Mouse (Mus musculus): ENCODE measurements at regions not wholly inside any gene's neighbourhood (a gene's known extent, or its start where the extent isn't known, plus 50 kb on each side); places are given as distances from the start of the nearest gene placed in this dataset.

GRCm38 (mm10) chr9:6027272-6027671 lies 141.1 kb upstream of the Pdgfd start:
- H3K4me2 ChIP-seq (ENCODE audit: low read depth), result no peak overlapping the region
- no peak overlapping the region for H3K4me3 ChIP-seq (ENCODE audit: low read depth, low read length)
- no peak overlapping the region for H3K27ac ChIP-seq (ENCODE audit: low read depth, low read length)
- no peak for DNase-seq
- no peaks in the 10 kb centered on the region for H3K36me3 ChIP-seq (ENCODE audit: insufficient read depth)
- H3K9me3 ChIP-seq (ENCODE audit: low read length), result no peaks in the 10 kb centered on the region
- no peak for TF ChIP-seq CTCF (IDR thresholded peaks at IDR 0.05; ENCODE audit: low read depth)
- no peak for ATAC-seq
- no peaks in the 10 kb centered on the region for H3K4me1 ChIP-seq (ENCODE audit: insufficient read depth)
- no peak overlapping the region for H3K9ac ChIP-seq
- H3K27me3 ChIP-seq (ENCODE audit: insufficient read depth, low read length), result no peaks in the 10 kb centered on the region

- no peaks in the 10 kb centered on the region for H3K4me1 ChIP-seq (ENCODE audit: insufficient read depth)
- no peaks in the 10 kb centered on the region for H3K36me3 ChIP-seq (ENCODE audit: insufficient read depth)
- no peak for TF ChIP-seq CTCF (IDR thresholded peaks at IDR 0.05; ENCODE audit: low read depth)
- H3K4me2 ChIP-seq (ENCODE audit: low read depth), result no peak overlapping the region
- DNase-seq (no peak), ATAC-seq (no peak)
- no peaks in the 10 kb centered on the region for H3K27me3 ChIP-seq (ENCODE audit: insufficient read depth, low read length)
- no peak overlapping the region for H3K27ac ChIP-seq (ENCODE audit: low read depth, low read length)
- H3K9ac ChIP-seq, result no peak overlapping the region
- H3K9me3 ChIP-seq (ENCODE audit: low read length), result no peaks in the 10 kb centered on the region
- WGBS, result 89% methylated on average over 2 of the region's 2 CpGs
- H3K4me3 ChIP-seq (ENCODE audit: low read depth, low read length), result no peak overlapping the region
Measured at GRCm38 (mm10) chr9:6066419-6066818, 102.0 kb upstream of the Pdgfd start.

- H3K4me1 ChIP-seq (ENCODE audit: insufficient read depth), result no peaks in the 10 kb centered on the region
- H3K9me3 ChIP-seq (ENCODE audit: low read length), result no peaks in the 10 kb centered on the region
- H3K36me3 ChIP-seq (ENCODE audit: insufficient read depth), result no peaks in the 10 kb centered on the region
- no peak overlapping the region for H3K4me2 ChIP-seq (ENCODE audit: low read depth)
- 94% methylated on average over 2 of the region's 2 CpGs for WGBS
- H3K4me3 ChIP-seq (ENCODE audit: low read depth, low read length), result no peak overlapping the region
- H3K9ac ChIP-seq, result no peak overlapping the region
- TF ChIP-seq CTCF (IDR thresholded peaks at IDR 0.05; ENCODE audit: low read depth), result no peak
- no peak overlapping the region for H3K27ac ChIP-seq (ENCODE audit: low read depth, low read length)
- H3K27me3 ChIP-seq (ENCODE audit: insufficient read depth, low read length), result no peaks in the 10 kb centered on the region
- ATAC-seq (no peak), DNase-seq (no peak)
Measured at GRCm38 (mm10) chr9:6067460-6067859, 100.9 kb upstream of the Pdgfd start.

GRCm38 (mm10) chr9:6081271-6081670 lies 87.1 kb upstream of the Pdgfd start:
- DNase-seq (no peak), ATAC-seq (no peak)
- Histone ChIP-seq H3K4me2 (ENCODE audit: low read depth) (no peak overlapping the region), H3K9ac (no peak overlapping the region), H3K27me3 (ENCODE audit: insufficient read depth, low read length) (no peaks in the 10 kb centered on the region), H3K9me3 (ENCODE audit: low read length) (no peaks in the 10 kb centered on the region), H3K27ac (ENCODE audit: low read depth, low read length) (no peak overlapping the region), H3K4me3 (ENCODE audit: low read depth, low read length) (no peak overlapping the region), H3K4me1 (ENCODE audit: insufficient read depth) (no peaks in the 10 kb centered on the region), H3K36me3 (ENCODE audit: insufficient read depth) (no peaks in the 10 kb centered on the region)
- WGBS, result 80% methylated on average over 6 of the region's 6 CpGs
- no peak for TF ChIP-seq CTCF (IDR thresholded peaks at IDR 0.05; ENCODE audit: low read depth)

GRCm38 (mm10) chr9:6089913-6090312 lies 78.5 kb upstream of the Pdgfd start:
- no peak overlapping the region for H3K27ac ChIP-seq (ENCODE audit: low read depth, low read length)
- ATAC-seq (no peak), DNase-seq (no peak)
- H3K9me3 ChIP-seq (ENCODE audit: low read length), result no peaks in the 10 kb centered on the region
- no peaks in the 10 kb centered on the region for H3K27me3 ChIP-seq (ENCODE audit: insufficient read depth, low read length)
- WGBS, result 80% methylated on average over 3 of the region's 3 CpGs
- H3K9ac ChIP-seq, result no peak overlapping the region
- no peak overlapping the region for H3K4me2 ChIP-seq (ENCODE audit: low read depth)
- H3K36me3 ChIP-seq (ENCODE audit: insufficient read depth), result no peaks in the 10 kb centered on the region
- no peak overlapping the region for H3K4me3 ChIP-seq (ENCODE audit: low read depth, low read length)
- no peak for TF ChIP-seq CTCF (IDR thresholded peaks at IDR 0.05; ENCODE audit: low read depth)
- H3K4me1 ChIP-seq (ENCODE audit: insufficient read depth), result no peaks in the 10 kb centered on the region

- no peak overlapping the region for H3K9ac ChIP-seq
- DNase-seq (no peak), ATAC-seq (no peak)
- WGBS, result 82% methylated on average over 2 of the region's 2 CpGs
- H3K4me2 ChIP-seq (ENCODE audit: low read depth), result no peak overlapping the region
- no peak overlapping the region for H3K27ac ChIP-seq (ENCODE audit: low read depth, low read length)
- H3K4me1 ChIP-seq (ENCODE audit: insufficient read depth), result no peaks in the 10 kb centered on the region
- no peaks in the 10 kb centered on the region for H3K27me3 ChIP-seq (ENCODE audit: insufficient read depth, low read length)
- no peak overlapping the region for H3K4me3 ChIP-seq (ENCODE audit: low read depth, low read length)
- TF ChIP-seq CTCF (IDR thresholded peaks at IDR 0.05; ENCODE audit: low read depth), result no peak
- H3K9me3 ChIP-seq (ENCODE audit: low read length), result no peaks in the 10 kb centered on the region
- no peaks in the 10 kb centered on the region for H3K36me3 ChIP-seq (ENCODE audit: insufficient read depth)
Measured at GRCm38 (mm10) chr9:6090747-6091146, 77.6 kb upstream of the Pdgfd start.

- DNase-seq (peak; percentile 65), ATAC-seq (peak; percentile 90)
- no peak overlapping the region for H3K27ac ChIP-seq (ENCODE audit: low read depth, low read length)
- no peak overlapping the region for H3K4me3 ChIP-seq (ENCODE audit: low read depth, low read length)
- H3K4me1 ChIP-seq (ENCODE audit: insufficient read depth), result no peaks in the 10 kb centered on the region
- no peaks in the 10 kb centered on the region for H3K9me3 ChIP-seq (ENCODE audit: low read length)
- 56% methylated on average over 1 of the region's 1 CpGs for WGBS
- TF ChIP-seq CTCF (IDR thresholded peaks at IDR 0.05; ENCODE audit: low read depth), result no peak
- no peaks in the 10 kb centered on the region for H3K27me3 ChIP-seq (ENCODE audit: insufficient read depth, low read length)
- no peak overlapping the region for H3K9ac ChIP-seq
- H3K4me2 ChIP-seq (ENCODE audit: low read depth), result no peak overlapping the region
- no peaks in the 10 kb centered on the region for H3K36me3 ChIP-seq (ENCODE audit: insufficient read depth)
Measured at GRCm38 (mm10) chr9:6108093-6108492, 60.3 kb upstream of the Pdgfd start.

Measured in forebrain, postnatal 0 days (tissue).